Mouse (Mus musculus): ENCODE measurements at regions not wholly inside any gene's neighbourhood (a gene's known extent, or its start where the extent isn't known, plus 50 kb on each side); places are given as distances from the start of the nearest gene placed in this dataset.
A peak's percentile ranks its signal among the peaks of the same experiment; 100 is the strongest.

DNA sequence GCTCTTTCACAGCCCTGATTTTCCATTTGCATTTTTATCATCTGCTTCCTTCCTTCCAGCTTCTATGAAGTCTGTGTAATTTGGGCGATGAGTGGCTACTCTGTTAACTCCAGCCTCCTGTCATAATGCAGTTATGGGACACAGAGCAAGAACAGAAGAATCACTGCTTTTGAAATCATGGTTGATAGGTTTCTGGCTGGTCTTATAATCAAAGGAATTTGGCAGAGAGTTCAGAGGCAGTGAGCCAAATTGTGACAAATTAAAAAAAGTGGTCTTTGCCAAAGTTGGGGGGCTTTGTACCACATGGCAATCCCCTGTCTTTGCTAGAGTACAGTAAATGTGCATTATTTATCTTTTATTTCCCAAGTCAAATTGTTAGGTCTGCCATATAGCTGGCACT lies 1292.6 kb downstream of the Rapgef2 start:
- intact Hi-C loops (cut with DNase I), result no loop called here

DNA sequence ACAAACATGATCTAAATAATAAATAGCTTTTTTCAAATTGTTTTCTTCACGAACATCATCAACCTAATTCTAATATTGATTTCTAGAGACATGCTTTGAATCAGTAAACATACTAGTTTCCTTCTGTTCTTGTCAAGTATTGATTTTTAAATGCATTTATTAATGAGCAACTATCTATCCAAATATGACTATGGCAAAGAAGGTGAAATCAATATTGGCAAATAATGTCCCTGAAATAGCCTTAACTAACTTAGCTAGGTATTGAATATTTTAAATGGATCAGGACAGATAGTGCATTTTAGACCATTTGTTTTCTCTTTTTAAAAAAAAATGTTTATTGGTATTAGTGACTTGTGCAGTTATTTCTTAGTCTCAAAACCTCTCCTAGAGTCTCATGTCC lies 1341.5 kb downstream of the Rapgef2 start:
- intact Hi-C loops (cut with DNase I), result no loop called here
- DNase-seq, result no peak

More for the DNA sequence above, 1292.6 kb downstream of the Rapgef2 start:
- peak in 1 of 2 experiments; percentile 1 for DNase-seq

DNA sequence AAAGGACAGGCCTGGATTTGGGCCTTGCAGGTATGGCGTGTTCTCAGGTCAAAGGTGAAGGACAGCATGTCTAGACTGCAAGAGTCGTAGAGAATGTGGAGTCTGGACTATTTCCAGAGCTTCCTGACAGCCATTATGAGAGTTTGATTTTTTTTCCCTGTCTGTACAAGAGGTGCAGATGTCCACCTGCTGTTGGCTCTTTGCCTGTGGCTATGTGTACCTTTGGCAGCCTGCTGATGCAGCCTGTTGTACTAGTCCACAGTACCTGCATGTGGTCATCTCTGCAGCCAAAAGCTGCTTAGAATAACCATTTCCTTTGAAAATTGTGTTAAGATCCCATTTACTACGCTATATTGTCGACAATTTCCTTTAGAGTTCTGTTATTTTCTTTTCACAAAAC lies 1389.1 kb downstream of the Rapgef2 start:
- no peak for DNase-seq
- intact Hi-C loops (cut with DNase I), result no loop called here

GRCm38 (mm10) chr3:77887634-77888033 lies 1398.7 kb downstream of the Rapgef2 start:
- DNase-seq, result no peak
- intact Hi-C loops (cut with DNase I), result no loop called here

- intact Hi-C loops (cut with DNase I), result no loop called here
Observed at GRCm38 (mm10) chr3:77848717-77849241, 1437.5 kb downstream of the Rapgef2 start.

GRCm38 (mm10) chr3:77832230-77832805 lies 1454.0 kb downstream of the Rapgef2 start:
- intact Hi-C loops (cut with DNase I), result no loop called here

More at GRCm38 (mm10) chr3:77848717-77849241, 1437.5 kb downstream of the Rapgef2 start:
- no peak for DNase-seq

GRCm38 (mm10) chr3:77831760-77832159 lies 1454.6 kb downstream of the Rapgef2 start:
- intact Hi-C loops (cut with DNase I), result no loop called here
- DNase-seq, result no peak

More at GRCm38 (mm10) chr3:77832230-77832805, 1454.0 kb downstream of the Rapgef2 start:
- no peak for DNase-seq

DNA sequence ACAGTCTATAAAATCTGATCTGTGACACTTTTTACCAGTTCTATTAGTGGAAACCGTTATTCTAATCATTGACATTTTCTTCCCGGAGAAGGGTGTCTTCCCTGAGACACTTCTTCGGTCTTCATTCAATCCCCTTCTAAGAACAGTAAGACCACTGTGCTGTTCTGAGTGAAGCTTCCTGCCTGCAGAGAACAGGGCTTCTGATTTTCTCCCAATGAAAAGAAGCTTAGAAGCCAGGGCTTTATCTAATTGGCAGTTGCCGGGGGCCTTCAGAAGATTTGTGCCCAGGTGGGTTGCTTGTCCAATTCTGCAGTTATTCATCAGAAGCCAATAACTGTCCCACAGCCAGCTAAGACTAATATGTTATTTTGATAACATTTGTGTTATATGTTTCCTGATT lies 1455.1 kb downstream of the Rapgef2 start:
- no peak for DNase-seq
- intact Hi-C loops (cut with DNase I), result no loop called here

DNA sequence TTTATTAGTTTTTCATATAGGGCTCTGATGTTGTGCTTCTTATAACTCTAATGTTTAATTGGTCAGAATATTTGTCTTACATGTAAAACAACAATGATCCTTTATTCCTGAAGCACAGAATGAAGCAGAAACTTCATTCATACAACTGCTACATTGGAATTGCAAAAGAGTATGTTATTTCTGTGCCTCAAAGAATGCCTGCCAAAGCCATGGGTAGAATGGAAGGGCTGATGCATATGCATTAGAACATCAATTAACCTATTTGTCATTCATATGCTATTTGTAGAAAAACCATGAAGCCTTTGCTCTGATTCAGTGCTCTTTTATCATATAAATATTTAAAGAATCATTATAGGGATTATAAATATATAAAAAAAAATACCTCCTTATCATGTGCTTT lies 1456.1 kb downstream of the Rapgef2 start:
- no peak for DNase-seq
- intact Hi-C loops (cut with DNase I), result no loop called here

GRCm38 (mm10) chr3:77800776-77801175 lies 1485.5 kb downstream of the Rapgef2 start:
- no peak for DNase-seq
- intact Hi-C loops (cut with DNase I), result no loop called here

- intact Hi-C loops (cut with DNase I), result no loop called here
- DNase-seq, result no peak
Observed at GRCm38 (mm10) chr3:77781783-77782182, 1504.5 kb downstream of the Rapgef2 start.

DNA sequence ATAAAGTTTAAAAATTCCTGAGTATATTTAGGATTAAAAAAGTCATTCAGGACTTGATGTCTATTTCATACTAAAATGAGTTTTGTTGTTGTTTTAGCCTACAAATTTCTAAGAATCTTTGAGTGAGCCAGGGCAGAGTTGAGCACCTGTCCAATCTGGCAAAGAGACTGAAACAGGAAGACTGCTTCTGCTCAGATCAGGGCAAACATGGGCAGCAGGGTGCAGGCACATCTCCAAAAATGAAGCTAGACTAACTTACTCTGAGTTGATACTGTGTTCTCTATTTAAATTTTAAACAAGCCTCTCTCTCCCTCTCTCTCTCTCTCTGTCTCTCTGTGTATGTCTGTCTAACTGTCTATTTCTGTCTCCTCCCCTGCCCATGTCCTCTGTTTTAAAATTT lies 1505.0 kb downstream of the Rapgef2 start:
- intact Hi-C loops (cut with DNase I), result no loop called here
- DNase-seq, result no peak

- intact Hi-C loops (cut with DNase I), result no loop called here
- DNase-seq, result no peak
Observed at GRCm38 (mm10) chr3:77758840-77759361, 1527.4 kb downstream of the Rapgef2 start.

DNA sequence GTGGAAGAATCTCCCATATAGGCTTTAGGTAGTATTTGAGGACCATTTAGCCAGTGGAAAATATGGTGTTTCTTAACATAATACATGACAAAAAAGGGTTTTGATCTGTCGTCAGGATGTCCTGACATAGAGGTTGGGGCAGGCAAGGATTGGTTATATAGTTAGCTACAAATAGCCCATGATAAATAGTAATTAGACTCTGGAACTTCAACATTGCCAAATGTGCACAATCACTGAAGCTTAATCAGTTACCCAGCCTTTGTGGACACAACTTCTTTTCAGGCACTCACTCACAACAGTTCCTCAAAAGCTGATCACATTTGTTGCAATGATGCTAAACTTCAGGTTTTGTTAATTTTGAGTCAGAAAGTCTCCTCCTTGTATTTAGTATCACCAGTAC lies 1528.0 kb downstream of the Rapgef2 start:
- intact Hi-C loops (cut with DNase I), result no loop called here
- no peak for DNase-seq

DNA sequence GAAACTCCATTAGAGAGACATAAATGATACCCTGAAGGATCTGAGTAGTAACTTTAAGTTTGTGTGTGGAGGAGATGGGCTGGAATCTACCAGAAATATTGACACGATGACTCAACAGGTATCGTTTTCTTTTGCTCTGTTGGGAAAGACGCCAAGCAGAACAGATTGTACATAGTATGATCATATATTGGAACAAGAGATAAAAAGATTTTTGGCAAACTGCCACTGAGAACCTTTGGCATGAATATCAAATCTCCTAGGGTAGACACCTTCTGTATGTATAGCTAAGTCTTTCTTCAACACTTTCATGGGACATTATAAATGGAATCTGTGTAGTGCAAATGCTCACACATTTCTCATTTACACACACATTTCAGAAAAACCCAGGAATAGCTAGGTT lies 1544.2 kb downstream of the Rapgef2 start:
- intact Hi-C loops (cut with DNase I), result no loop called here

DNA sequence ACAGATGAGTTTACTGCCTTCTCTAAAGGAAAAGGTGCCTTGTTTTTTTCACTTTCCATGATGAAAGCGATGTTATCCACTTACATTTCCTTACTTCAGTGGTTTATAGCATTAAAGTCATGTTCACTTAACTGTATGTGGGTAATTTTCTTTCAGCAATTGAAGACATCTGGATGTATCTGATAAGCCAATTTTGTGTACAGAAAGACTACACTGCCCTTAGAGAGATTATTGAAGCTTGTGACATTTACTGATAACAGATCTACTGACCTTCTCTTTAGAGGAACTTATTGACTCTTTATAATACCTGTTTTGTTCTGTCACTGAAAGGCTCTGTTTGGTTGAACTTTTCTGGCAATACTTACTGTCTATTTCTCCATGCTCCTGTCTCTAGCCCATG lies 1568.5 kb downstream of the Rapgef2 start:
- intact Hi-C loops (cut with DNase I), result no loop called here
- no peak for DNase-seq

More for the DNA sequence above, 1544.2 kb downstream of the Rapgef2 start:
- DNase-seq, result no peak

DNA sequence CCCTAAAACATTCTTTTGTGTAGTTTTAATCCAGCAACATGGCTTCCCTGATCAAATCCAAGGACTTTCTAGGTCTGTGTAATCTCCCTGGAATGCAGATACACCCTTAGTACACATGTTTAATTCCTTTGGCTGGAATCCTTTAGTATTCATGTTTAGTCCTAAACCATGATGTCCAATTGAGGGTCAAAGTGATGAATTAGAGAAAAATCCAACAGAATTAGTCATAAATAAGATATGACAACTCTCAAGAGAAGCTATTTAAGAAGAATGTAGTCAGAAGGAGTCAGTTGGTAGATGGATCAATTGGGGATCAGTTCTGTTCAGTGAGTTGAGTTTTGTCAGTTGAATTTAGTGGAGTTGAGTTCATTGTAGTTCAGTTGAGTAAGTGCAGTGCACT lies 1590.7 kb downstream of the Rapgef2 start:
- intact Hi-C loops (cut with DNase I), result no loop called here

DNA sequence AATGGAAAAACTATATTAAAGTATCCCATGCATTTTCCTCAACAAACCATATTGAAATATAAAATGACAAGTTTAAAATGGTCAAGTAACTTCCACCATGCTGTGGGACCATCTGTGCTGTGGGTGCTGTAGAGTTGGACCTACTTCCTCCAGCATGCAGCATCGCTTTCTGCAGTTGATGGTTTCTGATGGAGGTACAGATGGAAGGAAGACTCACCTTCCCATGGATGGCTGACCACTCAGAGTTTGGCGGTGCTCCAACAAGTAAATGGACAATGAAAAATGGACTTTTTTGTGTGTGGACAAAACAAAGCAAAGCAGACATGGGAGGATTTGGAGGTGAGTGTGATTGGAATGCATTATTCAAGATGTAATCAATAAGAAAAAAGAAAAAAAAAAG lies 1592.3 kb downstream of the Fstl5 start:
- DNase-seq, result no peak
- intact Hi-C loops (cut with DNase I), result no loop called here

More for the DNA sequence above, 1590.7 kb downstream of the Rapgef2 start:
- DNase-seq, result no peak

- no peak for DNase-seq
- intact Hi-C loops (cut with DNase I), result no loop called here
Observed at GRCm38 (mm10) chr3:77653881-77654280, 1579.8 kb downstream of the Fstl5 start.

All from heart, postnatal 10 days (tissue).